Mouse (Mus musculus) Muller cell, postnatal 12 days (primary cell): ENCODE results near the gene Lbx1.

Source experiments
- DNase-seq: peaks from one replicate; pipeline ENCODE4 v3.0.0-alpha.2; 2015; ENCODE audit errors: inconsistent ontology term

The Lbx1 gene

DNA sequence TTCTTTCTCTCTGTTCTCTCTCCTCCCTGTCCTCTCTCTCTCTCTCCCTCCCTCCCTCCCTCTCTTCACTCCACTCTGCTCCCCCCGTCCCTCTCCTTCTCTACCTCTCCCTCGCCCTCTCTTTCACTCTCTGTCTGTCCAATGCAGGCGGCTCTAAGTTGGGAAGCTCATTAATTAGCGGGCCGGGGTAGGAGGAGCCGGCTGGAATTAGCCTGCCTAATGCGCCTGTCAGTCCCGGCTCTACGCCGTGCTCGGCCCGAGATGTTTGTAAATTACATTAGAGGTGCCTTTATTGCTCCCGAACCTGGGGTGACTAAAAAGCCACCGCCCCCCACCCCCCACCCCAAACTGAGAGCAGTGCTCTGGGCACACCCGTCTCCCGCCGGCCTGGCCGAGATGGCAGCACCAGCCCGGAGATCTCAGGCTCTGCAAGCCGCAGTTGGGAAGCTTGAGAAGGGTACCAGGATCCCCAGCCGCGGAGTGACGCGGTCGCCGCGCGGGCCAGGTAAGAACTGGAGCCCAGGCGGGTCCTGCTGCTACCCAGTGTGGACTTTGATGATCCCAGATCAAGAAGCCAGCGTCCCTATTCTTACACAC lies at the start of gene Lbx1:
Gene Lbx1 (minus strand): TSS at position 47 of the 597 bp plus-strand sequence.
- DNase-seq, result peak; percentile 49

DNA sequence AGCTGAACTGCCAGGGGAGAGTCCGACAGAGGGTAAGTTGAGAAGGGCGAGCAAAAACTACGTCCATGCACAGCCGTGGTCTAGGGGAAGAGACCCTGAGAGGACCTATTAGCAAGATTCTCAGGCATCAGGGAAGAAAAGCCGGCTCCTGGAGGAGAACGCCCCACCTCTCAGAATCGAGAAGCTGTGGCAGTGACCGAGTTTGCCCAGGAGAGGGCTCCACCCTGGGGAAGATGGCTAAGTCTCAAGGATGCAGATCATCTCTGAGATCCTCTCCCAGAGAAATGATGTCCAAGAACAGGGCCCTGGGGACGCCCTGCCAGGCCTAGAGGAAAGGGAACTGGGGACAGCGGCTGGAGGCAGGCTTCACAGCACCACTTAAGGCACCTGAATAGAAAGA lies 47.7 kb upstream of the Lbx1 start:
- peak; percentile 47 for DNase-seq

DNA sequence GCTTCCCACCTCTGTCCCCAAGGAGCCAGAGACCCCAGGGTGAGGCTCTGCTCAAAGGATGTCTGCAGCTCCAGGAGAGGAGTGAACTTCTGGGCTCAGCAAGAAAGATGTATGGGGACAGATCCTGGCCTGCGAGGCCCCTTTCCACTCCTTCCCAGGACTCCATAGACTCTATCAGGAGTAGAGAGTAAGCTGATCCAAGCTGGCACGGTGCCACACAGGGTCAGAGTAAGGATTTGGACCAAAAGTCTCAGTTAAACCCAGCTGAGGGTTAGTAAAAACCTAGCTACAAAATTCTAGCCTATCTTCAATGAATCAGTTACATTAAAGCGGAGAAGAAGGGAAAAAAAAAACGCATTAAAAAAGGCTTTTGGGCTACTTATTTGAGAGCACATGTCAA lies 40.6 kb upstream of the Lbx1 start:
- no peak for DNase-seq

DNA sequence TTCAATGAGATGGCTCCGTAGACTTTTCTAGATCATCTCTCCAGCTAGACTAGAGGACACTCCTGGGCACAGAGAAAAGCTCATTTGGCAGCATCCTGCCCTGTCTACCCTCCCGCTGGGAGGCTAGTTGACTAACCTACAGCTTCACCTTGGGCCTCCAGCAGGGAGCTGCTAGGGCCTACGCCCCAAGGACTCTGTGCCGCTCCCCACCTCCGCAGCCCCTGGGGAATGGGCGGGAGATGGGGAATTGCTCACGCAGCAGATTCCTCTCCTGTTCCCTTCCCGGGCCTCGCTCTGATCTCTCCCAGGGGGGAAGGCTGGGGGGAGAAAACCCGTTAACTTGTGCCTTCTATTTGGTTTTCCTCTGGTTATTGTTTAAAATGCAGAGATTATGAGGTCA lies 36.4 kb upstream of the Lbx1 start:
- DNase-seq, result no peak

DNA sequence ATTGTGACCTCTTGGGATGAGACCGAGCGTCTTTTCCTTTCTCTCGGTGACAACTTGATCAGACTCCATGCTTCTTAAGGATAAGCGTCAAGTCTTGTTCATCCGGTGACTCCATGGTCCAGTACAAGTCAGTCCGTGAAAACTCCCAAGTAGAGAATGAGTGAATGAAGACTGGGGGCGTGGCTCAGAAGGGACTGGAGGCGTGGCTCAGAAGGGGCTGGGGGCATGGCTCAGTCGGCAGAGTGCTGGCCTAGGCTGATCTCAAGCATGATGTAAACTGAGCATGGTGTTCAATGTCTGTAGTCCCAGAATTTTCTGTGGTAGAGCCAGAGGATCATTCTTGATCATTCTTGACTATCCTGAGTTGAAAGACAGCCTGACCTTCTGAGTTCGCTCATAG lies 27.4 kb upstream of the Lbx1 start:
- DNase-seq, result no peak

DNA sequence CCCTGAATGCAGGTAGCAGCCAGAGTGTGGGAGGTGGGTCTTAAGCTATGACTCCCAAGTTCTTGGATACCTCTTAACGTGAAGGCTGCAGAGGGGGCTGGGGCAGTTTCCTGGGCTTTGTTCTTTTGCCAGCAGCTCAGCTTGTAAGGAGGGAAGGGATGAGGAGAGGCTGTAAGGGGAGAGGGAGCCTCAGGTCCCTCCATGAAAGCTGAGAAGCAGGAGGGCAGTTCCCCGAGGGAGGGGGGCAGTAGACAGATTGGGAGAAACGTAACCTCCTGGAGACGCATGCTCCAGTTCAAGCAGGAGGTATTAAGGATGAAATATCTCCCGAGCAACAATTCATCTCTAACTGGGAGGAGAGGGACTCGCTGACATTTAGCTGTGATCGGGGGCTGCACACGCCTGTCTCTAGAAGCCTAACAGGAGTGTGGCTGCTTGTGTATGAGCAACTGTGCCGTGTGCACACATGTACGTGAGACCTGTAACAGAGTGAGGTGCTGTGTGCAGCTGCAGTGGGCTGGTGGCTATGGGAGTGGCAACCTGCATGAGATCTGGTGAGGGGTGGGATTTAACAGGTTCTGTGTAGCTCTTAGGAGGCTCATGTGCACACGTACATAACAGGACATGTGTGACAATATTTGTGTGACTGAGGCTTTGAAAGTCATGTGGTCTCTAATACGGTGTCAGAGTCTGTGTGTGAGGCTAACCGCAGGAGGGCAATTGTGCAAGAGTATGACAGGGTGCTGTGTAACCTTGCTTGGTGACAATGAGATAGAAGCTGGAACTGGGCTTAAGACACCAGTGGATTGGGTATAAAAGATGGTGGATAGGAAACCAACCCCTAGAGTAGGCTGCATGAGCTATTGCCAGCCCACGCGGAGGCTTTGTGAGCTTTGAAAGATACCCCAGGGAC lies 22.1 kb upstream of the Lbx1 start:
- no peak for DNase-seq

DNA sequence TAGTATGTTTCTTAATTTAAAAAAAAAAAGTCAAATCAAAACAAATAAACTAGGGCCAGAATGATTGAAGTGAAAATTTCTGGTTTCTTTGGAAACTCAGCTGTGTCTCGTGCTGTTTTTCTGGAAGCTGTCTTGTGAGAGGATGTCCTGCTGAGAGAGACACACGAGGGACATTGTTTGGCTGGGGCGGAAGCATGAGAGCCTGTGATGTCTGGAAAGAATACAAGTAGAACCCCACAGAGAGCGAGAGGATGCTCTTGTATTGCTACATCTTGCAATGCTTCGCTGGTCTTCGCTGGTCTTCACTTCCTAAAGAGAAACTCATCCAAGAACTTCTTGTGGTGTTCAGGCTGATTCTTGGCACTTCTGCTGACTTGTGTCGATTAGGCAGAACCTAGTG lies 19.2 kb upstream of the Lbx1 start:
- DNase-seq, result no peak

DNA sequence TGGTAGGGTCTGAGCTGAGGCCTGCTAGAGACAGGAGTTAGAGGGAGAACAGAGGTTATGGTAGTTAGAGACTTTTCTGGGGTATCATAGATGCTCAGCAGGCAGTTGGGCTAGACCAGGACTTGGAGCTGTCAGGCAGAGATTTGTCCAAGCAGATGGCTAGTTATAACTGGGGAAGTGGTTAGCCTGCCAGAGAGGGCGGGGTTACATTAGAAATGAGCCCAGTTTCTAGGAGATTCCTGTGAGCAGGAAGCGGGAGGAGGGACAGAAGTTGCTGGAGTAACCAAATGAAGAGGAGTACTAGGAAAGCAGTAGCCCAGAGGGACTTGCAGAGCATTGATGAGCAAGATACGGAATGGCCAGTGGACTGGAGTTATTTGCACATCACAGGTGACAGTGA lies 16.8 kb upstream of the Lbx1 start:
- no peak for DNase-seq

DNA sequence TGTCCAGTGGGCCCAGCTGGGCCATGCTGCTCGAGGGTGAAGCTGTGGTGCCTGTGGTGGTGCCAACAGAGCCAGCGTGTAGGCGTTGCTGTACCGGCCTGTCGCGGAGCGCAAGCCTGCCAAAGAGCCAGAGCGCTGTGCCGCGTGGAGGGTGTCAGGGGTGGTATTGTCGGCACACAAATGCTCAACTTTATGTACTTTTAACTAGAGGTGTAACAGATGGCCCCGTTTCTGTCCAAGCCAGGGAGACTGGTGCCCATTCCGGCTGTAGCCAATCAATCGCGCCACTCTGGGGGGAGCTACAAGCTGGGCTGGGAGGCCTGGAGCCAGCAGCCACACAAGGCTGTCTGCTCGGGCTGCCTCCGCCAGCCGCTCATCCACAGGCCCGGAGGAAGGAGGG lies 13.1 kb upstream of the Lbx1 start:
- DNase-seq, result no peak

DNA sequence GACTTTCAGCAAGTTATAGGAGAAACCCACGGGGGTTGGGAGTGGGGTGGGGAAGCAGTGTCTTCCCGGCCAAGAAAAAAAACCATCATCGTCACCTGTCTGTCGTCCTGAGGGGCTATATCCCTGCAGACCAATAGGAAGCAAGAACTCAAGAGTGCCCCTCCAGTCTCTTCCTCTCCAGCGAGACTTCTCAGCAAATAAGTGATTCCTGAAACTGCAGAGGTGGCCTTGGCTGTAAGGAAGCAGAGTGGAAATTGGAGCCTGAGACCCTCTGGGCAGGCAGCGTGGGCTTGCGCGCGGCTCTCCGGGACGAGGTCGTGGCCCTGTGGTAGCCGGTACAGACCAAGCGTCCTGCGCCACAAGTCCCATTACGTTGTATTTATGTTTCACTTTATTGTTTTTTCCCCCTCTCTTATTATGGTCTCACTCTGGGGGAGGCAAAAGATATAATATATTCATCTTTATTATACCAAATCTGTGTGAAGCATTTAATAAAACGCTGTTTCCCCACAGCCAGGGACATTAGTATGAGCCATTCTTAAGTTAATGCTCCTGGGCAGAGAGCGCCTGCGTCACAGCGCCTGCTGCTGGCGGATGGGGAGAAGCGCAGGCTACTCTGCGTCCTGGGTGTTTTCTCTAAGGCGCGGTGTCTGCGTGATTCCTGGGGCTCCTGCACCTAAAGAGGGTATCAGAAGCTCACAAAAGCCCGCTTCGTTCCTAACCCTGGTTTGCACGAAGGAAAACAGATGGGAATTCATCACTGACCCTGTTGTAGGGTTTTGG lies 8.5 kb upstream of the Lbx1 start:
- DNase-seq, result peak; percentile 44

DNA sequence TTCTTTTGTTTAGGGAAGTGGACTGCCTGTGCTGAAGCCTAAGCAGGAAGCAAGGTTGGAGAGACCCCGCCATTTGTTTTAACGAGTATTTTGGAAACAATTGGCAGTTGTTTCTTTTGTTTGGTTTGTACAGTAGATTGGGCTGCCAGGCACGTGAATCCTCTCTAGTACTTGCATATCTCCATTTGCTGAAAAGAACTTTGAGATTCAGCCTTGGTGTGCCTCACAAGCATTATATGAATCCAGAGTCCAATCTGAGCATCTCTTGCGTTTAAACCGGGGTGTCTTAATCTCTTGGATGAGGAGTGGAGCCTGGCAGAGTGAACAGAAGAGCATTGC lies 7.6 kb upstream of the Lbx1 start:
- DNase-seq, result no peak

DNA sequence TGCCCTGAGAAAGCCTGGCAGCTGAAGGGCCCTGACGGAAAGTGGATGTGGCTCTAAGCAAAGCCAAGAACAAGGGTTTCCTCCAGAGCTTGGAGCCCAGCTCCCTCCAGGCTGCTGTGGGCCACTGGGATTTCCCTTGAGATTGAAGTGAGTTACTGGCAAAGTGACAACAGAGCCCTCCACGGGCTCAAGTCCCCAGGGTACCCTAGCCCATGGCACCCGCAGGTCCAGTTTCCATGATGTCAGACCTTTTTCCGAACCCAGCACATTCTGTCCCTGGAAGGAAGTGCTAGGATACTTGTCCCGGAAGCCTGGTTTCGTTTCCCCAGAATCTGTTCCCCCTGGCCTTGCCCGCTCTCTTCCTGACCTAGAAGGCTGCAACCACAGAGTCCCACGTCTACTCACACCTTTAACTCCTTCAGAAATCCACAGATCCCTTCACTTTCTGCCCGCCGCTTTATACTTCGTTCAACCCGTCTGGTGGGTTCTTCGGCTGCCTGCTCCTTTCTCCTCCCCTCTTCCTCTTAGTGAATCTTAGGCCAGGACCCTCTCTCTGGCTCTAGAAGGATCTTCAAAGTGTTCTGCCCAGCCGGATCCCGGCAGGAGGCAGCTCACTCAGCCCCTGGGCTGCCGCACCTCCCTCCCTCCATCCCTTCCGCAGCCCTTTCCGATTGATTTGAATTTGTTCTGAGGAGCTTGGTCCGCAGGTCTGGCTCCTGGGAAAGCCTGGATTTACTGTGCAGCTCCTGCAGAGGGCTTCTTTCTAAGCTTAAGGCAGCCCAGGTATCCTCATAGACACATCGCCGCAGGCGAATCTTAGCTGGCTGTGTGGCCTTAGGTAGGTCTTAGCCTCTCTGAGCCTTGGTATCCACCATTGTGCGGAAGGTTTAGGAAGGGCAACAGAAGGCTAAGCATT lies 7.0 kb upstream of the Lbx1 start:
- DNase-seq, result no peak

DNA sequence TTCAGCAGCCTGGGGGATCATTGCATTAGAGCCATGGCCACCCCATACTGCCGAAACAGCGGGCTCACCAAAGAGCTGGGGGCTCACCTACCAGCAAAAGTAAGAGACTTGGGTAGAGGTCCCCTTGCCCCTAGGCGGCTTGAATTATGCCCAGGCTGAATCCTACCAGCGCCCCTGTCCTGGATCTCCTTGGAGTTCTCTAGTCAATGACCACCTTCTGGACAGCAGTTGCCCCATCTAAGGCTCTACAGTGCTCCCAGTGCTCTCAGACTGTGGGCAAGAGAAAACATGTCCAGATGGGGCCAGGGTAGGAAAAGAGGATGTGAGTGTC lies 6.4 kb upstream of the Lbx1 start:
- no peak for DNase-seq

DNA sequence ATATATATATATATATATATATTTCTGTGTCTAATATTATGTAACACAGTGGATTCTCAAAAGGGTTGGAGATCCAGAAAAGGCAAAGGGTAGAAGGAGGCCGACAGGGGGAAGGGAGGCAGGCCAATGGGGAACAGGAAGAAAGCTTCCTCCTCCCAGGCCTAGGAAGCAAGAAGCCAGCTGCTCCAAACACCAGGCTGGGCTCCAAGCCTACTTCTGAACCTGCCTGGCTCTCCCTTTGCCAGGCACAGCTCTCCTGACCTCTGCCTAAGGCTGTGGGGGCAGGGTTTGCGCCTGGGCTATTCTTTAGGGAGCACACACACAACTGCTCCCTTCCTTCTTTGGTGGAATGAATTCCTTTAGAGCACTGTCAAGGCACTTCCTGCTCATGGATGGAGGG lies 4.4 kb upstream of the Lbx1 start:
- no peak for DNase-seq

DNA sequence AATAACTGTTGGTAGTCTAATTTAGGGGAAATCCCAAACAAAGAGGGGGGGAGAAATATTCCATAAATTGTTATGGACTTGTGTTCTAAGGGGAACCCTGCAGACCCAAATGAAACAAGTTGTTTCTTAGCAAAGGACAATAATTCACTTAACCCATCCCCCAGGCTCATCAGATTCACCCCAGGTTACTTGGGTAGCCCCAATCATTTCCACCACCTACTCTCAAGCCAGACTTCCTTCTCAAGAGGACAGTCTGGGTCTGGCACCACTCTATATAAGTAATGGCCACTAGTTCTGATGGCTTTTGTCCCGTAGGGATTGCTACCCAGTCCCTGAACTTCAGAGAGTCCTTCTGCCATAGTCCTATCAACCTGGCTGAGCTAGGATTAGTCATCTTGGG lies 3.6 kb upstream of the Lbx1 start:
- DNase-seq, result no peak

DNA sequence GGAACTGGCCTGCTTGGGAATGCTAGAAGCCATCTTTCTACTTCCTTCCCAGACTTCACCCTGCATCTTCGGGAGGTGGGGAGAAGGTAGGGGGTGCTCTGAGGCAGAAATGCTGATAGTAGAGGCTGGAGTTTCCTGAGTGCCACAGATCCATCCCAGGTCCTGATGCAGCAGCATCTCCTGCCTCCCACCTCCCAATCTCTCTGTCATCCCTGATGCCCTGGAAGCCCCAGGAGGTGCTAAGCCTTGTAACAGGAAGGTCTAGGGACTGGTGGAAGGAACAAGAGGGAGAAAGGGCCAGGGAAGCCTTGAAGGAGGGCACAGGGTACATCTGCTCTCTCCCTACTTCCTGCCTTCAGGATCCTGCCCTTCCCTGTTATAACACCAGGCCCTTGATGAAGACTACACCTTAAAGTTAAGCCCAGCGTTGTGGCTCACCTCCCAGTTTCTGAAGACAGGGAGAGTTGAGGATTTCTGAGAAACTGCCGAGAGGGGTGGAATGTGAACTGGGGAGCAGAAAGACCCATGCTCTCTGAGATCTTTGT lies 2.1 kb upstream of the Lbx1 start:
- DNase-seq, result no peak

DNA sequence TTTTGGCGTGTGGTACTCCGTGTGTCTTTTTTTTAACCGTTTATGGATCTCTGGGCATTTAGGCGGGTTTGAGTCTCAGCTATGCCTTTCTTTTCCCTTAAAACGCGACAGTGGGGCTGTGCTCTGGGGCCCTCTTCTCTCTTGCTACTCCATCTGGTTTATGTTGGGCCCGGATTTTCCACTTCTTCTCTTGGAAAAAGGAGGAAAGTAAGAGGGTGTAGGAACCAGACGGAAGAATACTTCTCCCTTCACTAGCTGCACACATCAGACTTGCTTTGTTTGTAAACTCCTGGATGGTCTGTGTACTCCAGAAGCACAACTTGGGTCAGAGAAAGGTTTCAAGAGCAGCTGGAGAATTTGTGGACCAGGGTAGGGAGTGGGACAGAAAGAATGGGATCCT lies 1.5 kb upstream of the Lbx1 start:
- no peak for DNase-seq

DNA sequence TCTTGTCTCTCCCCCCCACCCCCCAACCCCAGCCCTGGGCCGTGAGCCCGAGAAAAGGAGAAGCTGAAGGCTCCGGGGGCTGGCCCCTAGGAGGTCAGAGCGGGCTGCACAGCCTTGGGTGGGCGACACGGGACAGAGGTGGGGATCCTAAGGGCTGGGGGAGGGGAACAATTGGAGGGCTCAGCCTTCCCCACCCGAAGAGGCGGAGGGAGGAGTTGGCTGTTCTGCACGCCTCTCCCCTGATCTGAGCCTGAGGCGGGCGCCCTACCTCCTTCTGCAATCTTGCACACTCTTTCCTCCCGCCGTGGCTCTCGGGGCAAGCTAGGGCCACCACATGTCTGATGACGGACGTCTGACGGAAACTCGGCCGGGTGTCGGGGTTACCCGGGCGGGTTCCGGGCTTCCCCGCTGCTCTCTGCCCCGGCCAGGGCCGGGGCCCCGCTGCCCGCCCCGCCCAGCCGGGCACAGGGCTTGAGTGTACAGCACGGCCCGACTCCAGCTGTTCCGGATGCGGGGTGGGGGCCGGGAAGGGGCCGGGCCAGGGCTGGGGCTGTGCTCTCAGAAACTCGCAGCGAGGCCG lies 841 bp upstream of the Lbx1 start:
- DNase-seq, result no peak

DNA sequence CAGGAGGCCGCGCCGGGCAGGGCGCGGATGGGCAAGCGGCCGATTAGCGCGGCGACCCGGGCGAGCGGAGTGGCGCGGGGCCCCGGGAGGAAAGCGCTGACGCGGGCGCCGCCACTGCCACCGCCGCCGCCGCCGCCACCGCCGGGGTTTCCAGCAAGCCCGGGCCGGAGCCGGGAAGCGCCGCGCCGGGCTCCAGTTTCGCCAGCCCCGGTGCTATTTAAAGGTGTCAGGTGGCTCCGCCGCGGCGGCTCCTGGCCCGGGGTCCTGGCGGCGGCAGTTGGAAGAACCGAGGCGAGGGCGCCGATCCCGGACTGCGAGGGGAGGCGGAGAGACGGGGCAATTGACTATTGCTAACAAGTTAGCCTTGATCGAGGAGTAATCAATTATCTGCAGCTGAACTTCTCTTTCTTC lies 276 bp downstream of the Lbx1 start:
- DNase-seq, result no peak

DNA sequence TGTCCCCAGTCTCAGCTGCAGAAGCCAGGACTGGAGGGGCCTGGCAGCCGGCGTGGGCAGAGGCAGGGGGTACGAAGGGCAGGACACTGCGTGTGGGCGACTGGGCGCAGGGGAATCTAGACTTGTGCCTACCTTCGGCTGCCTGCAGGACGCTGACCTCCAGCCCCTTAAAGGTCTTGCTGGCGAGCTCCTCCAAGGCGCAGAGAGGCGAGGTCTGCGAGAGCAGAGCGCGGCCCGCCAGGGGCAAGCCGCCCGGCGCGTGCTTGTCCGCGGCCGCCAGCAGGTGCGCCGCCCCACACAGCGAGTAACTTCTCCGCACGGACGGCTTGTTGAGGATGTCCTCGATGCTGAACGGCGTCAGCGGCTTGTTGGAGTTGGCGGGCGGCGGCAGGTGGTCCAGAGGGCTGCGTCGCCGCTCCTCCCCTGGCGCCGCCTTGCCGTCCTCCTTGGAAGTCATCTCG lies 811 bp downstream of the Lbx1 start:
- no peak for DNase-seq

DNA sequence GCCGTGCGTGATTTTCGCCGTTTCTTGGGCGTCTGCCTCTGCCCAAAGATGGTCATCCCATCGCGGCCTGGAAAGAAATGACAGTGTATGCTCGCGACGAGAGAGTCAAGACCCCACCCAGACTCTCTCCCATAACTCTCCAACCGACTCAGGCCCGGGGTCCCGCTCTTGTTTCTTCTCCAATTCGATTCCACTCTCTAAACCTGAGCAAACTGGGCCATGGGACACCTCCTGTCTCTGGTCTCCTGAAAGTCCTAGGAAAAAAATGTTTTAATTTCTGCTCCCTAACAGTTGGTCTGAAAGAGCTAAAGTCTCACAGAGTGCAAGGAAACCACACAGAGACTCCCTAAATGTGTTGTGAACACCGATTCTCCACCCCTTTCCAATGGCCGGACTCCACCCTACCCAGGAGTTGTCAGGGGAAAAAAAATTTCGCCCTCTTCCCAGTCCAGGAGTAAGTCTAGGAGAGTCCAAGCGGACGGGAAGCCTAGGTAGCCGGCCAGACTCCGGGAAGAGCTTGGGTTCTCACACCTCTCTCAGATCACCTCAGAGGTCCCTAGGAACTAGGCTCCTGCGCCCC lies 1.3 kb downstream of the Lbx1 start:
- DNase-seq, result no peak
